Mouse (Mus musculus): Measurements from ENCODE around the gene Cntfr.

The Cntfr gene

GRCm38 (mm10) chr4:41679291-41679690, 17.6 kb downstream of the Cntfr start:
- no peak for DNase-seq (ENCODE audit: low read depth)

GRCm38 (mm10) chr4:41678863-41679262, 18.0 kb downstream of the Cntfr start:
- no peak for DNase-seq (ENCODE audit: low read depth)

GRCm38 (mm10) chr4:41677006-41677629, 19.8 kb downstream of the Cntfr start:
- no peak for DNase-seq (ENCODE audit: low read depth)

- no peak for DNase-seq (ENCODE audit: low read depth)
These were observed 20.5 kb downstream of the Cntfr start for GRCm38 (mm10) chr4:41676248-41677005.

GRCm38 (mm10) chr4:41673186-41673585, 23.7 kb downstream of the Cntfr start:
- no peak for DNase-seq (ENCODE audit: low read depth)

GRCm38 (mm10) chr4:41672522-41672963, 24.3 kb downstream of the Cntfr start:
- DNase-seq (ENCODE audit: low read depth), result no peak

- DNase-seq (ENCODE audit: low read depth), result no peak
These were observed 24.9 kb downstream of the Cntfr start for GRCm38 (mm10) chr4:41671963-41672480.

GRCm38 (mm10) chr4:41671500-41671899, 25.4 kb downstream of the Cntfr start:
- DNase-seq (ENCODE audit: low read depth), result no peak

GRCm38 (mm10) chr4:41670836-41671235, 26.1 kb downstream of the Cntfr start:
- no peak for DNase-seq (ENCODE audit: low read depth)

GRCm38 (mm10) chr4:41666646-41667045, 30.2 kb downstream of the Cntfr start:
- DNase-seq (ENCODE audit: low read depth), result no peak

- no peak for DNase-seq (ENCODE audit: low read depth)
These were observed 31.7 kb downstream of the Cntfr start for GRCm38 (mm10) chr4:41665009-41665675.

GRCm38 (mm10) chr4:41664533-41664932, 32.4 kb downstream of the Cntfr start:
- DNase-seq (ENCODE audit: low read depth), result no peak

GRCm38 (mm10) chr4:41663614-41664013, 33.3 kb downstream of the Cntfr start:
- DNase-seq (ENCODE audit: low read depth), result no peak

- no peak for DNase-seq (ENCODE audit: low read depth)
These were observed 34.2 kb downstream of the Cntfr start for GRCm38 (mm10) chr4:41662723-41663122.

- DNase-seq (ENCODE audit: low read depth), result no peak
These were observed 35.9 kb downstream of the Cntfr start for GRCm38 (mm10) chr4:41660851-41661430.

- DNase-seq (ENCODE audit: low read depth), result no peak
These were observed 37.3 kb downstream of the Cntfr start for GRCm38 (mm10) chr4:41659556-41659955.

- no peak for DNase-seq (ENCODE audit: low read depth)
These were observed 38.1 kb downstream of the Cntfr start for GRCm38 (mm10) chr4:41658566-41659384.

GRCm38 (mm10) chr4:41655525-41655924, 41.4 kb downstream of the Cntfr start:
- DNase-seq (ENCODE audit: low read depth), result no peak

- no peak for DNase-seq (ENCODE audit: low read depth)
These were observed 42.7 kb downstream of the Cntfr start for GRCm38 (mm10) chr4:41654217-41654616.

- no peak for DNase-seq (ENCODE audit: low read depth)
These were observed 43.2 kb downstream of the Cntfr start for GRCm38 (mm10) chr4:41653730-41654129.

GRCm38 (mm10) chr4:41653296-41653695, 43.6 kb downstream of the Cntfr start:
- DNase-seq (ENCODE audit: low read depth), result no peak

GRCm38 (mm10) chr4:41648627-41649026, 48.3 kb downstream of the Cntfr start:
- no peak for DNase-seq (ENCODE audit: low read depth)
